Comparison of ENCODE assay signal across 23 mouse cellular contexts in genomic region chr1:35522951-35523350, GRCm38 (mm10).
DNase-seq lines count a peak whose midpoint lies in the region; ATAC-seq lines count a peak whose summit lies in the region.
"Had no signal": no experiment of that assay in that cellular context is flagged by ENCODE, and none has a peak within 500 bp of the region (broad histone marks: within the 10 kb centered on the region; RNA-seq: fewer than 3 reads in every experiment).

No protein-coding gene starts in this region.

- ATAC-seq in kidney, embryonic 15.5 days (replicated peaks; ENCODE audit: low FRiP score), result no peak
- no peak for ATAC-seq in cerebellum, adult (ENCODE audit: insufficient number of reproducible peaks, low FRiP score, low TSS enrichment)
- ATAC-seq: CD4-positive, CD25-positive, alpha-beta regulatory T cell, adult 4 months; forebrain, embryonic 15.5 days had no signal

- DNase-seq in kidney, adult 18-20 months, result peak; percentile 4
- peak; percentile 60 for DNase-seq in kidney, adult 9 months
- no peak for DNase-seq in kidney, postnatal 4 days
- peak; percentile 24 to 51 for DNase-seq in kidney, postnatal 25 days
- DNase-seq: adrenal gland, postnatal 14 days; cerebellum, postnatal 10 days; embryo, embryonic 11 days; gastrocnemius, postnatal 25 days; heart, adult 18-20 months; heart, postnatal 10 days; heart, postnatal 36 days had no signal

- no peak overlapping the region for H3K9ac ChIP-seq in kidney, embryonic 15.5 days
- H3K9ac ChIP-seq: embryonic facial prominence, embryonic 13.5 days; forebrain, embryonic 12.5 days; forebrain, embryonic 15.5 days; heart, embryonic 12.5 days; heart, embryonic 15.5 days; hindbrain, embryonic 13.5 days had no signal

- 0 out of 2 replicates have a peak, but pooled peaks cover 2% of the 10 kb centered on the region for H3K4me1 ChIP-seq in kidney, embryonic 15.5 days
- H3K4me1 ChIP-seq: embryonic facial prominence, embryonic 10.5 days; embryonic facial prominence, embryonic 13.5 days; forebrain, embryonic 12.5 days; forebrain, embryonic 15.5 days; heart, embryonic 12.5 days; heart, embryonic 15.5 days; hindbrain, embryonic 10.5 days had no signal

- H3K27ac ChIP-seq in kidney, embryonic 15.5 days, result no peak overlapping the region
- H3K27ac ChIP-seq: embryonic facial prominence, embryonic 10.5 days; embryonic facial prominence, embryonic 13.5 days; forebrain, embryonic 12.5 days; forebrain, embryonic 15.5 days; heart, embryonic 15.5 days; hindbrain, embryonic 10.5 days; hindbrain, embryonic 13.5 days had no signal

- no peaks in the 10 kb centered on the region for H3K9me3 ChIP-seq in kidney, embryonic 15.5 days (replicated peaks)
- H3K9me3 ChIP-seq: embryonic facial prominence, embryonic 10.5 days; embryonic facial prominence, embryonic 13.5 days; forebrain, embryonic 12.5 days; forebrain, embryonic 15.5 days; heart, embryonic 12.5 days; heart, embryonic 15.5 days; hindbrain, embryonic 10.5 days; hindbrain, embryonic 13.5 days had no signal

- no peaks in the 10 kb centered on the region for H3K36me3 ChIP-seq in kidney, embryonic 15.5 days
- H3K36me3 ChIP-seq: embryonic facial prominence, embryonic 10.5 days; embryonic facial prominence, embryonic 13.5 days; forebrain, embryonic 12.5 days; forebrain, embryonic 15.5 days; heart, embryonic 12.5 days; heart, embryonic 15.5 days; hindbrain, embryonic 10.5 days; hindbrain, embryonic 13.5 days had no signal

- 0 out of 2 replicates have a peak, but pooled peaks cover 3% of the 10 kb centered on the region for H3K27me3 ChIP-seq in kidney, embryonic 15.5 days
- H3K27me3 ChIP-seq: embryonic facial prominence, embryonic 13.5 days; forebrain, embryonic 12.5 days; forebrain, embryonic 15.5 days; heart, embryonic 12.5 days; heart, embryonic 15.5 days; hindbrain, embryonic 13.5 days had no signal

- H3K4me3 ChIP-seq in kidney, embryonic 15.5 days (replicated peaks), result no peak overlapping the region
- H3K4me3 ChIP-seq: embryonic facial prominence, embryonic 10.5 days; embryonic facial prominence, embryonic 13.5 days; erythroblast, embryonic 14.5 days; forebrain, embryonic 12.5 days; forebrain, embryonic 15.5 days; heart, embryonic 12.5 days; heart, embryonic 15.5 days; hindbrain, embryonic 10.5 days; hindbrain, embryonic 13.5 days had no signal

- WGBS in kidney, embryonic 15.5 days, result 66% methylated on average over 5 of the region's 5 CpGs

- no peak overlapping the region for H3K4me2 ChIP-seq in kidney, embryonic 15.5 days
- H3K4me2 ChIP-seq: embryonic facial prominence, embryonic 13.5 days; forebrain, embryonic 12.5 days; forebrain, embryonic 15.5 days; heart, embryonic 12.5 days; heart, embryonic 15.5 days; hindbrain, embryonic 13.5 days had no signal

Comparison
In these comparisons a context has a peak if more than half of its experiments do, and no peak if none do; other contexts are left out.
1. DNase-seq: peak in kidney, adult 18-20 months (single experiment), kidney, adult 9 months (single experiment) and kidney, postnatal 25 days (2 of 2); none in kidney, postnatal 4 days (0 of 2).